Mouse (Mus musculus) kidney, postnatal 25 days (tissue): ENCODE results near the gene Kcnc3.

Experiments used
- DNase-seq, 2 experiments: peaks; one replicate each; pipeline ENCODE4 v3.0.0; 2021; ENCODE audit warnings: mixed read lengths in 2 of 2

The Kcnc3 gene

DNA sequence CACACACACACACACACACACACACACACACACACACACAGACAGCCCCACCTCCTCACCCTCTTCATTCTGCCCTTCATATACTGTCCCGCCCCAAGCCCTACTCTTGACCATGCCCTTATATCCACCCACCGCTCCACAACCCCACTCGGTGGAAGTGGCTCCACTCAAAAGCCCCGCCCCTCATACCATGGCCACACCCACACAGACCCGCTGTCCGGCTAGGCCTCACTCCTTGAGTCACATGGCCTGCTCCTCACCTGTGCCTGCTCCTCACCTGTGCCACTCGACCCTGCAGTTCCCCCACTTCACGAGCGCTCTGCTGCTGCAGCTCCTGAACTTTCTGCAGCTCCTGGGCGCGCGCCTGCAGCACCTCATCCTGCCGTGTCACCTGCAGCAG, 40.0 kb downstream of the Kcnc3 start:
- DNase-seq: no peak

DNA sequence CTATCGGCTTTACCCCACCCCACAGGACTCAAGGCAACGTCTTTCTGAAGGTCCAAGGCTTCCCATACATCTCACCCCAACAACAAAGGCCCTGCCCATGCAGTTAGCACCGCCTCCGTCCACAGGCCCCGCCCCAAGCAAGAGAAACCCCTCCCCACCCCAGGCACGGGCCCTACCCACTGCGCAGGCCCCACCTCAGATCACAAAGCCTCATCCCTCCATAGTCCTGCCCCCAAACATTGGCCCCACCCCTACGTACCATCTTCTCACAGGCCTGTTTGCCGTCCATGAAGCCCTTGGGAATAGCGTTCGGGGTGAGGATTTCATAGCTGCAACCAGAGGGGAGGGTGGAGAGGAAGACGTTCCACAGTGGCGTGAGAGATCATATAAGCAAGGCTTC, 42.2 kb downstream of the Kcnc3 start:
- no peak for DNase-seq

DNA sequence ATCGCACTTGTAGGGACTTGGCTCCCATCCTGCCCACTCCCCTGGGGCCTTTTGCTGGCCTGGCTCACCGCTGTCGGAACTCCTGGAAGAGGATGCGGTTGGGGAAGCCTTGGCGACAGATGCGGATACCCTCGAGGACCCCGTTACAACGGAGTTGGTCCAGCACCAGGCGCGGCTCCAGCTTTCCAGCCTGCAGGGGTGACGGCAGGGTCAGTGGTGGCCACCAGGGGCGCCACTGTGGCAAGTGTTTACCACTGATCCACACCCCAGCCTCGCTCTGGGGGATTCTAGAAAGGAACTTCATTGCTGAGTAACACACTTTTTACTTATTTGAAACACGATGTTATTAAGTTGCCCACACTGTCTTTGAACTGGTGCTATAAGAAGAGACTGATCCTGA, 42.9 kb downstream of the Kcnc3 start:
- peak in 1 of 2 experiments; percentile 16 for DNase-seq

DNA sequence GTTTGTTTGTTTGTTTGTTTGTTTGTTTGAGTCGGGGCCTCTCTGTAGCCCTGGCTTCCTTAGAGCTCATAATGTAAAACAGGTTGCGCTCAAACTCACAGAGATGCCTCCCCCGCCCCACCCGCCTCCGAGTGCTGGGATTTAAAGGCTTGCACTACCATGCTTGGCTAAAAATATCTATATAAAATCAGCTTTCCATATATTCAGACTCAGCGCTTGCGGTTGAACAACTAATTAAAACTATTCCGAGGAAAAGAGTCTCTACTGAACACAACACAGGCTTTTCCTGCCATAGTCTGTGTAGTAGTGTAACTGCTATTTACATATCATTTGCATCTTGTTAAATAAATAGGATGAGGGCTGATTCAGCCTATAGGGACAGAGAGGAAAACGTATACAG, 46.2 kb downstream of the Kcnc3 start:
- DNase-seq: no peak

DNA sequence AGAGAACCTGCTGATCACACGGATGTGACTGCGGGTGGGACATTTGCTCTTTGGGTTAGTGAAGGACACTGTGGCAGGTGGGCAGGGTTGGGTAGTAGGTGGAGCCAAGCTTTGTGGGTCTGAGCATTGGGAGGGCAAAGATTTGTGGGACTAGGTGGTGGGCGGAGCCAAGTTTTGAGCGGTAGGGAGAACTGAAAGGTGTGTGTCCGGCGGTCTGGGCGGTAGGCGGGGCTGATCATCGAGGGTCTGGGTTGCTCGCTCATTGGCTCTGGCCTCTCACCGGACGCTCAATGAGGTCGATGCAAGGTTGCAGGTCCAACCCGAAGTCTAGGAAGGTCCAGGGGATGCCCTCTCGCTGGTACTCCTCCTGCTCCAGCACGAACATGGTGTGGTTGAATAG, 48.2 kb downstream of the Kcnc3 start:
- no peak for DNase-seq

DNA sequence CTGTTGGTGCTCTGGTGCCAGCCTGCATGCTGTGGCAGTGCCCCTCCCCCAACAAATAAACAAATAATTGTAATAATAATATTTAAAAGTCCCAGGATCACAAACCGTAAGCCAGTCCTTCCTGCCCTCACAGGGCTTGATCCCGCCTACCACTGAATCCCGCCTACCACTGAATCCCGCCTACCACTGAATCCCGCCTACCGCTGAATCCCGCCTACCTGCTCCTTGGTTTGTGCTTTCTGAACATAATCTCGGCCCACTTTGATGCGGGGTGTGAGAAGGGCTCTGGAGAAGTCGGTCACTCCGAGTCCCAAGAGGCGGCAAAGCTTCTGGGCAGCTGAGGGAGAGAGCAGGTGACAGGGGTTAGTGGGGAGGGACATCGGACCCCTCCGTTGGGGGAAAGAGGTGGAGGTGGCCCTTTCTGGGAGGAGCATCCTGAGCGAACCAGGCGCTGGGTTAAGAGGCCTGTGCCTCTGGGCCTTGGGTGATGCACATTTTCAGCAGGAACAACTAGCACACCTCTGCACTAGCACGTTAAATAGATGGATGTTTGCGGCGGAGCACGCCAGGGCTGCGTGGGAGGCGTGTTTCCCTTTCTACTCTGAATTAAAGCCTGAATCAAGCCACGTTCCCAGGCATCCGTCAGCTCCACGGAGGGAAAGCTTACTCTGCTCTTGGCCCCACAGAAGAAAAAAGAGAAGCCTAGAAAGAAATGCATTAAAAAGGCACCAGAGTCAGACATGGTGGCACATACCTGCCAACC, 50.6 kb downstream of the Kcnc3 start:
- DNase-seq: peak in 1 of 2 experiments; percentile 7

DNA sequence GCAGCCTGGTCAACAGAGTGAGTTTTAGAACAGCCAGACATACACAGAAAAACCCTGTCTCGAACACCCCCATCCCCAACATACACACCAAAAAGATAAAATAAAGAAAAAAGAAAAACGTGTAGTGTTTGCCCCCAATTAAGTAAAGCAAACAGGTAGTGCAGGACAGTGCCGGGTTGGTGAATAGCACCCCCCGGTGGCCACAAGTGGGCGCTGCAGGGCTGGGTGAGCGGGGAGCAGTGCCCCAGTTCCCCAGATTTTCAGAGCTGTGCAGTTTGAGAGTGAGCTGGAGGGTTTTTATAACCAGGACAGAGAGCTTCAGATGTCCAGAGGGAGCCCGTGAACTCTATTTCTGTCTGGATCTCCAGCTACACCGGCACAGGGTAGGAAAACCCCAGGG, 51.4 kb downstream of the Kcnc3 start:
- DNase-seq: peak in 1 of 2 experiments; percentile 42

DNA sequence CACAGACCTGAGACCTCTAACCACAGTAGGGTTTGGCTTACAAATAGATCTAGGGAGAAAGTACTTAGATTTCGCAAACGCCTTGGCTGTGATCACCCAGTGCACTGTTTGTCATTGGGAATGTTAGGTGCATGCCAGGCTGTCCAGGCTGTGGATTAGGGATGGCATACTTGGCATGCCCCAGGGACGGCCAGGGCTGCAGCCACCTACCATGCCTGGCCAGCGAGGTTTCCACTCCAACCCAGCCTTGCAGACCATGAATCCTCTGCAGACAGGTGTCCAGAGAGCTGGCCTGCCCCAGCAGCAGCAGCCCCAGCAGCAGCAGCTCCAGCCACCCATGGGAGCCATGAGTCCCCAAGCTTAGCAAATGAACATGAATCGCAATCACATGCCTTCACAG, 54.8 kb downstream of the Kcnc3 start:
- no peak for DNase-seq

DNA sequence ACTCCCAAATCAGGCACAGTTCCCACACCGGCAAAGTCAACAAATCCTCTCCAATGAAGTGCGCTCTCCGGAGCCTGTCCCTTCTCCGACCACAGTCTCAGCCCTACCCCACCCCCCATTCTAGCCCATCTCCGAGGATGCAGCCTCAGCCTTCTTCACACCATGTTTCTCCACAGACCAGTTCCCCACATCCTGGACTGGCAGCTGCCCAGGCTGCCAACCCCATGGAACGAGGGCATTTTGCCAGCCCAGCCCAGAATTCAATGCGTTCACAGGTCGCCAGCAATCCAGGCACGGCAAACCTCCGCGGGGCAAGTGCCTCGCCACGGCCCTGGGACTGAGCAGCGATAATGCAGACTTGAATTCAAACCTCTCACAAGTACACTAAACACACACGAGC, 55.5 kb downstream of the Kcnc3 start:
- DNase-seq: peak; percentile 74 to 76

DNA sequence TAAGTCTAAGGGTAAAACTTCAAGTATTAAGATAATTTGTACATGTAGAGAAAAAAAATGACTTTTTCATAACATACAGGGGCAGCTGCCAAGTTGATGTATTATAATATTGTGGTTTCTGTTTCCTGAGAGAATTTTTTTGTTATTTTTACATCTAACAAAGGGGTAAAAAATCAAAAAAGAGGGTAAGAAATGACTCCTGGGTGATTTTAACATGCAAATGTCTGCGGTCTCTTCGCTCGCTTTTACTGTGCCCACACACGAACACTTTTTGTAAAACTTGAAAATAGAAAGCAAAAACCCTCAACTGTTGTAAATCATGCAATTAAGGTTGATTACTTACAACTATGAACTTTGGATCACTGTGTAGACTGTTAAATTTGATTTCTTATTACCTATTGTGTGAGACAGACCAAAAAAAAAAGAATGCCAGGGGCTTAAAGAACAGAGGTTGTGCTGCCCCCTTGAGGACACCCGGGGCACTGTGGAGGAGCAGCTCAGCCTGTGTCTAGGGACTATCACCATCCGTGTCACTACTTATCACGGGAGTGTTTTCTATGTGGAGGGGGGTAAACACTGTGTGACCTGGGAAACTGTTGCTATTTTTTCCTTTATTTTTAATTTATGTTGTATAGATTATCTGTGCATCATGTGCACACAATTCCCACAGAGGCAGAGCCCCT, 56.7 kb downstream of the Kcnc3 start:
- peak; percentile 77 to 85 for DNase-seq

DNA sequence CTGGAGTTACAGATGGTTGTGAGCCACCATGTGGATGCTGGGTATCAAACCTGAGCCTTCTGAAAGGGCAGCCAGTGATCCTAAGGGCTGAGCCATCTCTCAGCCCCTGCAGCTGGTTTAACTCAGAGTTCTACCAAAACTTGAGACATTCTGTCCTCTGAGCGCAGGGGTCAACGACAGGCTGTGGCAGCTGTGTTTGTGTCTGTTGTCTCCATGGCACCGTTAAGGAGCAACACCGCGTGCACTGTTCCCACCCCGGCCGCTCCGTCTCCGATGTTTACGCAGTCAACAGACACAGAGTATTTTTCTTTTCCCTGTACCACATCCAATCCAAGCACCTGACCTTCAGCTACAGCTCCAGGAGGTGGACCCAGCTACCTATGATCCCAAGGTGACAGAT, 57.3 kb downstream of the Kcnc3 start:
- peak in 1 of 2 experiments; percentile 49 for DNase-seq

DNA sequence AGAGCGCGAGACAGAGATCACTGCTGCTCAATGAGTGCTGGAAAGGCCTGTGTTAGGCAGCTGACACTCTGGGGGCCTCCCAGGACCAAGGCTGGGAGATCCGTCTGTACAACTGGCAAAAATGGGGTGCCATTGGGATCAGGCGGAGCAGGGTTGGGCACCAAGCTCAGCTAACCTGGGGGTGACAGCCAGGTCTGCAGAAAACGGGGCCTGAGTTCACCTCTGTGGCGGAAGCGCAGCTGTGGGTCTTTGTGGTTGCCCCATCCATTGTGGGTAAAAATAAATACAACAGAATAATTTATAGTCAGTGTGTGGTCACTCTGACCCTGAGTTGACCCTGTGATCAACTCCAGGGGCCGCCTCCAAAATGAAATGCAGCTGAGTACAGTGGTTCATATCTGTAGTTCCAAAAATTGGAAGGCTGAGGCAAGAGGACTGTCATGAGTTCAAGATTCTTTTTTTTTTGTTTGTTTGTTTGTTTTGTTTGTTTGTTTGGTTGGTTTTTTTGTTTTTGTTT, 58.7 kb downstream of the Kcnc3 start:
- DNase-seq: no peak

DNA sequence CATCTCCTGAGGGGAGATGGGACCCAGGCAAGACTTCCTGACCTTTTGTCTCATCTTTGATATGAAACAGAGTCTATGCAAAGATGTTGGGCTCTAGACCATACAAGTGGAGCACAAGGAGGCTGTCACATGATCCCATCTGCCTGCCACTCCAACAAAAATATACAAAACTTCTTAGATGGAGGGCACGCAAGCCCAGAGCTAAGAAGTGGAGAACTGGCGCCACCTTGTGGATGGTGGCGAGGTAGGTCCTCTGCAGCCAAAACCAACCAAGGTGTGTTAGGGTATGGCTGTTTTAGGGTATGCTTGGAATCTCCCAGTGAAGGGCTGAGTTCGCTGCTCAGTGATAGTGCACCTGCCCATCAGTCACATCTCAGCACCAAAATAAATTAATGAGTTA, 59.5 kb downstream of the Kcnc3 start:
- peak in 1 of 2 experiments; percentile 61 for DNase-seq

DNA sequence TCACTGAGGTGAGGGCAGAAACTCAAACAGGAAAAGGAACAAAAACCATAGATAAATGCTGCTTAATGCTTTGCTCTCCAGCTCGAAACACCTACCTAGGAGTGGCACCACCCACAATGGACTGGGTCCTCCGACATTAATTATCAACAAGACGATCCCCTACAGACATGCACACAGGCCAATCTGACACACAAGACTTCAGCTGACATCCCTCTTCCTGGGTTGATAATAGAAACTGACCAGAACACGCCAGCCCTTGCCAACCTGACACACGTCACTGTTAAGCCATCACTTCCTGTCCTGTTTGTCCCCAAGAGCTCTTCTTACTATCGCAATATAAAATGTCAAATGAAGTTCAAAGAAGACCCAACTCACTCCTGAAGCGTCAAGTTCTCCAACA, 61.0 kb downstream of the Kcnc3 start:
- DNase-seq: no peak

DNA sequence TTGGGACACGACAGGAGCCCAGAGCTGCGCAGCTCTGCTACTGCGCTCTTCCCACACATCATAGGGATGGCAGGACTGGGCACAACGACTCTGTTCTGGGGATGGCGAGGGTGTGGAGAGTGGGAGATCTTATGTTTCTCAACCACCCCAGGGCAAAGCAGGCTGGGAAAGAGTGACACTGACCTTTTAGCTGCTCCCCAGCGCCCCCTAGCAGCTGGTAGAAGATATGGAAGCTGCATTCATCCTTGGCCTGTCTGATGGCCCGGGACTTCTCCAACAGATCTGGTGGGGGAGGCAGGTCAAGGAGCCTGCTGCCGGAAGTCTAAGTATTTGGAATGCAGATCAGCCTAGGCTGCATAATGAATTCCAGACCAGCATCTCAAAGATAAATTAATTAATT, 63.3 kb downstream of the Kcnc3 start:
- DNase-seq: peak in 1 of 2 experiments; percentile 24
